Mouse (Mus musculus): ENCODE results near the gene Zfp354a.
"Not testable (repeated sequence)": the region's sequence is repeated elsewhere in the genome, so short reads cannot be mapped to it uniquely, and the experiment has no call there.

The Zfp354a gene

DNA sequence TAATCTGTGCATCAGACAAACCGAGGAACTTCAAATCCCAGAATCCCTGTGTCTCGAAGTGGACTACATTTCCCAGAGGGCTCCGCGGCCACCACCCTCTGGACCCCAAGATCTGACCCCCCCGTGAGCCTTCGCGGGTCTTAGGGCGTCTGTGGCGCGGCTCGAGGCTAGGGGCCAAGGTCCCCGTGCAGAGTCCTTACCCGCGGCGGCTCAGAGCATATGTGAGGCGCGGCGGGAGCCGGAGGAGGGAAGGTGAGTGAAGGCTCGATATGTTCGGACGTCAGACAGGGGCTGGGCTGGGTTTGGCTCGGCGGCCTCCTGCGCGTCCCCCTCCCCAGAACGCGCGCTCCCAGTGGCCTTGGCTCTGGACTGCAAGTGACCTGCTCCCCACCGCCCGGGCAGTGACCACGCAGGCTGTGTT lies at the start of gene Zfp354a:
Zfp354a (plus strand) TSS at position 107 of the 421 bp plus-strand sequence.
- peak; percentile 83 to 88 for DNase-seq

DNA sequence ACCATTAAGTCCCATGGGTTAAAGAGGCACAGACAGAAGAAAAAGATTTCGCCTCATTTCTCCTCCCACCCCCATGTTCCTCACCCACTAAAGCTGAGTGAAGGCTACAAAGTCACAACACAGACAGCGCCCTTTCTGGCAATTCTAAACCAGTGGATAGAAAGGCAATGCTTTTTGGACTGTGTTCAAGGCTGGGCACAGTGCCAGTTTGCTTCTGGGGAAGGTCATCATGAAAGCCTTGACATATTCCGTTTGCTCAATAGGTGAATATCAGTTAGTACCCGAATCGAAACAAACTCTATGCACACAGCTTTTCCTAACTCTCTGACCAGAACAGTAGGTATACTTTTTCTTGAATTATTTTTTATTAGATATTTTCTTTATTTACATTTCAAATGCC lies 47.2 kb upstream of the Zfp354a start:
- peak; percentile 47 to 50 for DNase-seq

DNA sequence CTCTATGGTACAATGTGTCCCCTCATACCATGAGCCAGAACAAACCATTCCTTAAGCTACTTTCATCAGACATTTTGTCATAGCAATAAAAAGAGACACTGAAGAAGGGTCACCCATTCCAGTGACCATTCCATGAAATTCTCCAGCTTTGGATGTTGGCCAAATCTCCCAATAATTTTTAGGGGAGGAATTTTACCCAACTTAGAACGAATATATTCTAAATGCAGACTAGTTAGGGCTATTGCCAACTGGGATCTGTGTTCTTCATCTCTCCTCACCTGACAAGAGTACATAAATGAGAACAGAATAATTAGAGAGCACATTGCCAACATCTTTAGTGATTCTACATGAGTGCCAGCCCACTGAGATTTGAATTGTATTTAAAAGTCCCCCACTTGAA lies 45.1 kb upstream of the Zfp354a start, which contains the start of gene Olfr54:
Olfr54 (plus strand) TSS at position 301 of the 400 bp plus-strand sequence.
- DNase-seq: no peak

DNA sequence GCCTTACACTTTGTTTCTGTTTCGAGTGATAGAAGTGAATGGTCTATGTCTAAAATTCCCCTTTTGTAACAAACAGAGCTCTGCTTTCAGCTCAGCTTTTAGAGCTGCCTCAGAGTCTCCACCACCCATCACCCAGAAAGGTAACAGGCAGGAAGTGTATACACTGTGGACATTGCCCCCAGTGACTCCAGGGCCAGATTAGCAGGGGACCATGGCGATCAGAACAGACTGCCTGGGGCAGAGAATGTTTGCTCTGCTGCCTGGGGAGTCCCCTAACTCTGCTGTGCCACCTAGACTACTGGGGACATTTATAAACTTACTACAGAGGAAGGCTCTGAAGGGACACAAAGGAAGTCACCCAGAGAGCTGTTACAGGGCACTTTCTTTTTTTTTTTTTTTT lies 42.7 kb upstream of the Zfp354a start:
- no peak for DNase-seq

DNA sequence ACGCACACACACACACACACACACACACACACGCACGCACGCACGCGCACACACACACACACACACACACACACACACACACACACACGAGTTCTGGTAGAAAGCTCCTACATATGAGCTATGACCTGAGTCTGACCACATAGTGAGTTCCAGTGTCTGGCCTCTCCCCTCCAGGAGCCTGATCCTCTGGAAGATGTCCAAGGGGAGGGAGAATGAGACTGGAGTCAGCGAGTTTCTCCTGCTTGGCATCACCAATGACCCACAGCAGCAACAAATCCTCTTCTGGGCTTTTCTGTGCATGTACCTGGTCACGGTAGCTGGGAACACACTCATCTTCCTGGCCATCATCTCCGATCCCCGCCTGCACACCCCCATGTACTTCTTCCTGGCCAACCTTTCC lies 32.2 kb upstream of the Zfp354a start:
- not testable (repeated sequence) for DNase-seq

DNA sequence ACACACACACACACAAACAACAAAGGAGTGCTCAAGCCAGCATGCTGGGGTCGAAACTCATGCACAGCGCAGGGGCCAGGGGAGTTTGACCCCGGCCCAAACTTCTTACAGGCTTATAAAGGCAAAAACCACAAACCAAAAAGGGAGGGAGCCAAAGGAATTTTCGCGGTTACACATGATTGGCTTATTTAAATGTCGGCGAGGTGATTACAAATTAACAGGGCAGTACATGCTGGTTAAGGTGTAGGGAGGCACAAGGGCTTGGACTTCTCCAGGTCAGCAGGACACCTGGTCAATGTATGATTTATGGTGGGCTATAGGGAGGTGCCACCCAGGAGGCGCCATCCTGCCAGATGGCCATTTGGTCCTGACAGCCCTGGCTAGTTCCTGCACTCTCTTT lies 29.7 kb upstream of the Zfp354a start:
- DNase-seq: peak; percentile 25 to 46

DNA sequence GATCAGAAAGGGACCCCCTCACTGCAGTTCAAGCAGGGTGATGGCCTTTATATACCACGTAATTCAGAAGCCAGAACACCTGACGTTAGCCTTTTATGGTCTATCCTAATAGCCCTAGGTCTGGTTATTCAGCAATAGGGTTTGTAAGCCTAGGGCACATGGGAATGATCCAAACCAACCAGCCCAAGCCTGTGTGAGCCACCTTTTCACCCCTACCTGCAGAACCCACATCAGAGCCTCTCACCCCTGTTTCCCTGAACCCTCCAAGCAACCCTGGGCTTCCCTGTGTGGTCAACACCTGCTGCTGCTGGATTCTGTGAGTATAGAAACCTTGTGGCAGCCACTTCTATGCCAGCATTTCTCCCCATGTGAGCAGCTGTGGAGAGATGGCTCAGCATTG lies 28.8 kb upstream of the Zfp354a start:
- no peak for DNase-seq

DNA sequence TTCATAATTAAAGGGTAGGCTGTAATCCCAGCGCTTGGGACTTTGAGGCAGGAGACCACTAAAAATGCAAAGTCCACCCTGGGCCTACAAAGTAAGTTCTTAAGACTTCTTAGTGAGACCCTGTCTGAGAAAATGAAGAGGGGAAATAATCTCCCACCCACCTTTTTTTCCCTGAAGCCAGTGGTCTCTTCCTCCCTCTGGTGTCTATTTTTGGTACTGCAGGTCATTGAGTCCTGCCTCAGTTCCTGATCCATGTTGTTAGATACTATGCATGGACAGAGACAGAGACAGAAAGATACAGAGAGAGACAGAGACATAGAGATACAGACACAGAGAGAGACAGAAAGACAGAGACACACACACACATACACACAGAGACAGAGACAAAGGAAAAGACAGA lies 26.2 kb upstream of the Zfp354a start:
- DNase-seq: peak; percentile 24 to 36

DNA sequence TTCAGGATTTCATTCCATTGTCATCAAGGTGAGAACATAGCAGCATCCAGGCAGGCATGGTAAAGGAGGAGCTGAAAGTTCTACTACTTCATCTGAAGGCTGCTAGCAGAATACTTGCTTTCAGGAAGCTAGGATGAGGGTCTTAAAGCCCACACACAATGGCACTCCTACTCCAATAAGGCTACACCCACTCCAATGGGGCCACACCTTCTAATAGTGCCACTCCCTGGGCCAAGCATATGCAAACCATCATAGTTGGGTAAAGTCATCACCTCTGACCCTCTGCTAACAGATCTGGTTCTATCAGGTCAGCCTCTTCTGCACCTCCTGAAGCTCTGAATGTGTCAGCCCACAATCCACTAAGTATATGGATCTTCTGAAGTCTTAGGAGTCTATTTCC lies 24.9 kb upstream of the Zfp354a start:
- DNase-seq: not testable (repeated sequence)

DNA sequence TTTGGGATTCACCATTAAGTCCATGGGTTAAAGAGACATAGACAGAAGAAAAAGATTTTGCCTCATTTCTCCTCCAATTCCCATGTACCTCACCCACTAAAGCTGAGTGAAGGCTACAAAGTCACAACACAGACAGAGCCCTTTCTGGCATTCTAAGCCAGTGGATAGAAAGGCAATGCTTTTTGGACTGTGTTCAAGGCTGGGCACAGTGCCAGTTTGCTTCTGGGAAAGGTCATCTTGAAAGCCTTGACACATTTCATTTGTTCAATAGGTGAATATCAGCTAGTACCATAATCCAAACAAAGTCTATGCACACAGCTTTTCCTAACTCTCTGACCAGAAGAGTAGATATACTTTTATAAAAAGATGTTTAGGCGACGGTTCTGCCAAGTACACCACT lies 23.1 kb upstream of the Zfp354a start:
- peak; percentile 18 to 26 for DNase-seq

DNA sequence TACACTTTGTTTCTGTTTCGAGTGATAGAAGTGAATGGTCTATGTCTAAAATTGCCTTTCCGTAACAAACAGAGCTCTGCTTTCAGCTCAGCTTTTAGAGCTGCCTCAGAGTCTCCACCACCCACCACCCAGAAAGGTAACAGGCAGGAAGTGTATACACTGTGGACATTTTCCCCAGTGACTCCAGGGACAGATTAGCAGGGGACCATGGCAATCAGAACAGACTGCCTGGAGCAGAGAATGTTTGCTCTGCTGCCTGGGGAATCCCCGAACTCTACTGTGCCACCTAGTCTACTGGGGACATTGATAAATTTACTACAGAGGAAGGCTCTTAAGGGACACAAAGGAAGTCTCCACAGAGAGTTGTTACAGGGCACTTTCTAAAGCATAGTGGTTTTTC lies 14.3 kb upstream of the Zfp354a start:
- not testable (repeated sequence) for DNase-seq

DNA sequence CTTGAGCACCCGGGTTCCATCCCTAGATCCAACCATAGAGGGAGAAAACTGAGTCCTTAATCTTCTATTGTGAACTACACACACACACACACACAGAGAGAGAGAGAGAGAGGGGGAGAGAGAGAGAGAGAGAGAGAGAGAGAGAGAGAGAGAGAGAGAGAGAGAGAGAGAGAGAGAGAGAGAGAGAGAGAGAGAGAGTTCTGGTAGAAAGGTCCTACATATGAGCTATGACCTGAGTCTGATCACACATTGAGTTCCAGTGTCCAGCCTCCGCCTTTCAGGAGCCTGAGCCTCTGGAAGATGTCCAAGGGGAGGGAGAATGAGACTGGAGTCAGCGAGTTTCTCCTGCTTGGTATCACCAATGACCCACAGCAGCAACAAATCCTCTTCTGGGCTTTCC lies 11.2 kb upstream of the Zfp354a start, which contains the start of gene Olfr1375:
Olfr1375 (plus strand) TSS at position 301 of the 400 bp plus-strand sequence.
- DNase-seq: not testable (repeated sequence)

DNA sequence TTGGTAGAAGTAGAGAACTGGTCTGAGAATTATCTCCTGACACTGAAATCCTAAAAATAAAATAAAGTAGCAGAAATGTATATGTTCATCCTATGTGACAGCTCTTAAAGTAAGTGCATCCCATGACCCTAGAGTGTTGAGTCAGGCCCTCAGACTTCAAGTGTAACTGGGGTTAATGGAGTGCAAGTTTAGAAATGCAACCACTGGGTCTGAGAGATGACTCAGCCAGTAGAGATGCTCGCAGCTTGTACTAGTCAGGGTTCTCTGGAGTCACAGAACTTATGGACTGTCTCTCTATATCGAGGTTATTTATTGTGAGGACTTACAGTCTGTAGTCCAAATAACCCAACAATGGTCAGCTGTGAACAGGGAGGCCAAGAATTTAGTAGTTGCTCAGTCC lies 7.4 kb upstream of the Zfp354a start:
- DNase-seq: no peak

DNA sequence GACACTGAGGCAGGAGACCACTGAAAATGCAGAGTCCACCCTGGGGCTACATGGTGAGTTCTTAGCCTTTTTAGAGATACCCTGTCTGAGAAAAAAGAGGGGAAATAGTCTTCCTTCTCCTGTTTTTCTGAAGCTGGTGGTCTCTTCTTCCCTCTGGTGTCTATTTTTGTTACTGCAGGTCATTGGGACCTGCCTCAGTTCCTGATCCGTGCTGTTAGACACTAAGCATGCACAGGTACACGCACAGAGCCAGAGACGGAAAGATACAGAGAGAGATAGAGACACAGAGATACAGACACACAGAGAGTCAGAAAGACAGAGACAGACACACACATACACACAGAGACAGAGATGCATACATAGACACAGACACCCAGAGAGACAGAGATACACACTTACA lies 5.8 kb upstream of the Zfp354a start:
- no peak for DNase-seq

DNA sequence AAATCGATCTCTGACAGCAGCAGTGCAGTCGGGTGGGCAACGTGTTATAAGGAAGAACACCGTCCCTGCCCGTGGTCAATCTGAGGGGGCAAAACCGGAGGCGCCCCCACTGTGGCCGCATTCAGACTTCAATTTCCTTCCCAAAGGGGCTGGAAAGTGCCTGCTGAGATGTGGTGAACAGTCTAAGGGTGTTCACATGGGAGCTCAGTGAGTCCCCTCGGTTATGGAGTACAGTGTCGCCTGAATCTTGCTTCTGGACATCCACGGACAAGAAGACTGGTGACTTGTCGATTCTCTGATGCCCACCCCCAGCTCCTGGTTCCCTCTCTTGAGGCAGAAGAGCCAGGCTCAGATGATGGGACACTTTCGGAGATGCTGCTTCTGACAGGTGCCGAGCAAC lies 583 bp downstream of the Zfp354a start:
- no peak for DNase-seq

DNA sequence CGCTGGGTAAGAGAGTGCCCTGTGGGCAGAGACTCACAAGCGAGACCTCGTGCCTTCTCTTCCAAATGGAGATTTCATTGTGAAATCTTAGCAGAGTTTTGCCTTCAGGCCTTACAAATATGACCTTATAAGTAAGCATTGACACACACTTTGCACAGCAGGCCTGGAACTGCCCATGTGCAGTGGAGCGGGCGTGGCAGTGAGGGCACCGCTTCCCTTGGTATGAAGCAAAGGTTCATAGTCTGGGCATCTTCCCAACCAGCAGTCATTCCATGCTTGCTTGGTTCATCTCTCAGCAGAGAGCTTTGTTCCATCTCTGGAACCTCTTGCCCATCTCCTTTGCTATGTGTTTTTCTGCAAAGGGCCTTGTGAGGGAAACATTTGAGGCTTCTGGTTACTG lies 1.9 kb downstream of the Zfp354a start:
- peak; percentile 45 to 57 for DNase-seq

DNA sequence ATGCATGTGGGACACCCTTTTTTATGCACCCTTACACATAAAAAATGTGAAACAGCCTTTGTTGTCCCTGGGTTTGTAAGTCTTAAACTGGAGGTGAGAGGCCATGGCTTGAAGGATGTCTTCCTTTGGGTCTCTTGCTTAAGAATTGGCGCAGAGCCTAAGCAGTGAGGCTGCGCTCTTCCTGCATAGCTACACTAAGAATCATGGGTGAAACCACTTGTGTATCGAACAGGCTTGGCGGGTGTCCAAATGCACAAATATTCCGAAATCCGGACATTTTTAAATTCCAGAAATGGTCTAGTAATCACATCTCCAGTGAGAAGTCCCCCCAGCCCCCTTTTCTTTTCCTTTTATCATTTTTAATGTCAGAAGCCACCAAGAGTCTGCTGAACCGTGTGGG lies 4.2 kb downstream of the Zfp354a start:
- DNase-seq: peak; percentile 12 to 14

DNA sequence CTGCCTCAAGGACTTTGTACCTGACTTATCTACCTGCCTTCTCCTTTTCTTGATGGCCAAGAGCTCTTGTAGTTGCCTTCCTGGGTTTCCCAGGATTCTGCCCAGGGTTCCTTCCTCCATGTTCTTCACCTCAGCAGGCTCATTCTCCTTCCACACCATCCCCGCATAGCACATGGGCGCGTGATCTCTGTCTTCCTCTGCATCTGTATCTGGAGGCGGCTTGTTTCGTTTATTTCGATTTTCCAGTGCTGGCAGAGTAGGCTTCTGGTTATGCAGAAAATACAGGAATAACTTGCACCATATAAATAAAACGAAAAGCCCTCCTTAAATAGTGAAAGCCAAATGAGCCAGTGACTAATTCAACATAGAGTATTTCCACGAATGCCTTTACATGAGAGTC lies 4.8 kb downstream of the Zfp354a start:
- no peak for DNase-seq

DNA sequence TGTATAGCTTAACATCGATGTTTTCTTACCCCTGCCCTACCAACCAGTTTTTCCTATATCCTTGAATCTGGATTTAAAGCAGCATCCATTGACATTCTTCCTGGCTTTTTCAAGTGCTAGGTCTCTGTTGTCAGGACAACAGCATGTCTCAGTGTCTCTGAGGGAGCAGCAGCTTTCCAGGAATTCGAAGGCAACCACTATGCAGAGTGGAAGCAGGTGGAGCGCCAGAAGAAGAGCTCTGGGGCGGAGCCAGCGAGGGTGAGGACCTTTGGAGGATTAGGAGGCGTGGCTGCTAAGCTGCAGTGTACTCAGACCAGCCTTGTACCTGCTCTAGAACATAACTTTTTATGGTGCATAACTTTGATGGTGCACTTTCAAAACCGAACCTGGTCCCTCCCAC lies 25.5 kb downstream of the Zfp354a start:
- DNase-seq: peak; percentile 41 to 48

DNA sequence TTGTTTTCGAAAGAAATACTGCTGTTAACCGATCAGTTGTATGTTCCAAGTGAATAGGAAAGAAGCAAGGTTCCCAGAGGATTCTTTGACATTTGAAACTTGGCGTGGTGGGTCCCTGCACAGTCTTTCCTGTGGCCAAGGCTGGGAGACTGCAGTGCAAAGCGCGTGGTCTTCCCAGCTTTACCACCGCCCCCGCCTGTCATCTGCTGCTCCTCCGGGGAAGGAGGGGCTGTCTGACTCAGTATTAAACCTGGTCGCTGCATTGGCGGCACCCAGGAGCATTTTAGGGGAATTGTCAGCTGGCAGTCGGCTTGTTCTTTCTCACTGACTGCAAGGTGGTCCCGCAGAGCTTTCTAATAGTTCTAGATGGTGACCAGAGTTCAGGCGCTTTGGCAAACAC lies 26.2 kb downstream of the Zfp354a start:
- DNase-seq: peak in 1 of 2 experiments; percentile 18

DNA sequence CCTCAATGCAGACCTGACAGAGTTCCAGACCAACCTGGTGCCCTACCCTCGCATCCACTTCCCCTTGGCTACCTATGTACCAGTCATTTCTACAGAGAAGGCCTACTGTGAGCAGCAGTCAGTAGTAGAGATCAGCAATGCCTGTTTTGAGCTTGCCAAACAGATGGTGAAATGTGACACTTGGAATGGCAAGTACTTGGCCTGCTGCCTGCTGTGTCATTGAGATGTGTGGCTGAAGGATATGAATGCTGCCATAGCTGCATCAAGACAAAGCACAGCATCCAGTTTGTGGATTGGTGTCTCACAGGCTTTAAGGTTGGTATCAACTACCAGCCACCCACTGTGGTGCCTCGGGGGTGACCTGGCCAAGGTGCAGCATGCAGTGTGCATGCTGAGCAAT lies 48.2 kb downstream of the Zfp354a start:
- no peak for DNase-seq

DNA sequence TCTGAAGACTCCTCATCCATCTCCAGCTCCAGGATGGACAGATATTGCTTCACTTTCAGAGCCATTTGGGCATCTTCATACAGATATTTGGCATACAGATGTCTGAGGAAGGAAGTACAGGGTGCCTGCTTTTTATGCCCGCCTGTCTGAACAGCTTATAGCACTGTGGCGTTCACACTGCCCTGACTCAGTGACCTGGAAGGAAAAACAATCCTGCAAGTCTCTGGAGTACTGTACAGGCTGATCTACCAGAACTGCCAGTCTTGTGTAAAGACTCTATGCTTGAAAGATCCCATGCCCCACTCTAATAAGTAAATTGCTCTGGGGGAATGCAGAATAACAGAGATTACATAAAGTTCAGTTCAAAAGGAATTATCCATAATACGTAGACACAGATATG lies 51.6 kb downstream of the Zfp354a start:
- no peak for DNase-seq

Measured in kidney, postnatal 4 days (tissue).